Mouse (Mus musculus): ENCODE data around the gene Cog5.

Gene Cog5

DNA sequence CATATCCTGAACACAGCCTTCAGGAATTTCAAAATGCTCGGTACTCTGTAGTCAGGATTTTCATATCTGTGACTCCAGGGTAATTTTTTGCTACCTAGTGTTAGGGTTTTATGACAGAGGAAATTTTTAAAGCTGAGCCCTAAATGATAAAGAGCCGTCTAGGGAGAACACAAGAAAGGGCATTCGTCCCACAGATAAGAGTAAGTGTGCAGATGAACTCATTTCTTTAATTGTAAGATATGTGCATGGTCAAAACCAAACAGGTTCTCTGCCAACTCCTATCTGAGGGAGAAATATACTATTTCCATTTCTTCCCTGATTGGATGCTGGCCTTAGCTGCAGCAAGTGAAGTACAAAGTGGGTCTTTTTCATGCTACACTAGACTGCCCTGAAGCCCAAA lies 269.5 kb downstream of the Cog5 start:
- in situ Hi-C loops (cut with MboI; ENCODE audit: unreplicated experiment in 2 of 2): loop anchor here (10.0 to 25.0 kb wide), 2 partner anchors 549 to 1337 kb away; partner anchors contain the start of gene Tmem18 (in 1 of the 2)

DNA sequence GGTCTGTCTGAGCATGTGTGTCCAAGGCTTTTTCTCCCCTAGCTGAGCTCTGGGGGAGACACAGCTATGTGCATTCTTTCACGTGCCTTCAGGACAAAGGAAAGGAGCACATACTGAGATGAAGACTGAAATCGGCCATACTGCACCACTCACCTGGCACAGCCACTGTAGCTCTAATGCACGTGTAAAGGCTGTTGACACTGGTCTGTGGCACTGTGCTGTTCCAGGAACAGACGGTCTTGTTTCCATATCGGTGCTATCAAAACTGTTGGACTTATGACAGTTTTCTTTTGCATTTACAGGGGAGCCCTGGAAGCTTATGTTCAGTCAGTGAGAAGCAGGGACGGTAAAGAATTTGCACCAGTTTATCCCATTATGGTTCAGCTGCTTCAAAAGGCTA lies 270.7 kb downstream of the Cog5 start:
- in situ Hi-C loops (cut with MboI; ENCODE audit: unreplicated experiment in 2 of 2): loop anchor here (5.0 to 10.0 kb wide), 3 partner anchors 418 to 808 kb away; no protein-coding TSS in a partner anchor

DNA sequence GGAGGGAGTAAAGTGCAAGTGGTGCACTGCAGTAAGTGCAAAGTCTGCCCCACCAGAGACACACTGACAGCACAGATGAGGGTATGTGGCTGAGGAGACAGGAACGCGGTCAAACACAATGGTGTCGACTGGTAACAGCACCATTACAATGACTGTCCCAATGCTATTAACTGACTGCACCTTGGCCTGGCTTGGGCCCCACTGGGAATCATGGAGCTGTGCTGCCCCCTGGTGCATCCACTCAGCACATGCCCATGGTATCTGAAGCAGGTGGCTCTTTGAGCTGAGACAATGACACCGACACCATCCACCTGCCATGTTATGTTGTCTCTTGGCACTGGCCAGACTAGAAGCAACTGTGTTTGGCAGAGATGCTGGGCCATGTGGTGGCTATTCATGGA lies 272.0 kb downstream of the Cog5 start:
- in situ Hi-C loops (cut with MboI; ENCODE audit: unreplicated experiment in 2 of 2): loop anchor here (5.0 to 10.0 kb wide), 3 partner anchors 419 to 809 kb away; no protein-coding TSS in a partner anchor

DNA sequence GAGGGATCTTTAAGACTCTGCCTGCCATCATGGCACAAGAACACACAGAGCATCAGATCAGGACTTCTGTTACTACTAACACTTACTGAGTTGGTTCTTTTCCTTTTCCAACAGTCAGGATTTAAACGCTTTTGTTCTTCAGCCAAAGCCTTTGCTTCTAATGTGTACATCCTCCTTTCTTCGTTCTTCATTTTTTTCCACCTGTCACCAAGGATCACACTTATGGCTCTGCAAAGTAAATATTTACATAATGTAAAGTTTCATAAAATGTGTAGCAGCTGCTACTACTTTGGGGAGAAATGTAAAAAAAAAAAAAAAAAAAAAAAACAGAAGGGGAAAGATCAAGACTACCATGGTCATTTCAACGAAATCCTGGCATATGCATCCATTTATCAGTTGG lies 273.8 kb downstream of the Cog5 start:
- in situ Hi-C loops (cut with MboI; ENCODE audit: unreplicated experiment in 2 of 2): loop anchor here (5.0 to 10.0 kb wide), 3 partner anchors 421 to 811 kb away; no protein-coding TSS in a partner anchor

DNA sequence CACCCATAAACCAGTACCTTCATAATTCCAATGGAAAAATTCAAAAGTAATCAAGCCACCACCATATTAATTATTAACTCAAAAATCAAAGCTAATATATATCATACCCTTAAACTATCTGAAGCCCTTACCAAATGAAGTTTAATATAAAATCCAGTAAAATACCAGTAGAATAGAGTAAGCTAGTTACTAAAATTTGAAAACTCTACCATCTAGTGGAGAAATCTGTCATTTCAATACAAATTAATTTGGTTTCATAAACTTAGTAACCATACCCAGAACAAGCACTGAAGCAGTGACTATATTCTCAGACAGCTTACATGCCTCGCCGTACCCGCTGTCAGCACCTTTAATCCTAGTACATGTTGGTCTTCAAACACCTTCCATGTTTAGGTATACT lies 277.1 kb downstream of the Cog5 start:
- in situ Hi-C loops (cut with MboI; ENCODE audit: unreplicated experiment in 2 of 2): no loop called here

DNA sequence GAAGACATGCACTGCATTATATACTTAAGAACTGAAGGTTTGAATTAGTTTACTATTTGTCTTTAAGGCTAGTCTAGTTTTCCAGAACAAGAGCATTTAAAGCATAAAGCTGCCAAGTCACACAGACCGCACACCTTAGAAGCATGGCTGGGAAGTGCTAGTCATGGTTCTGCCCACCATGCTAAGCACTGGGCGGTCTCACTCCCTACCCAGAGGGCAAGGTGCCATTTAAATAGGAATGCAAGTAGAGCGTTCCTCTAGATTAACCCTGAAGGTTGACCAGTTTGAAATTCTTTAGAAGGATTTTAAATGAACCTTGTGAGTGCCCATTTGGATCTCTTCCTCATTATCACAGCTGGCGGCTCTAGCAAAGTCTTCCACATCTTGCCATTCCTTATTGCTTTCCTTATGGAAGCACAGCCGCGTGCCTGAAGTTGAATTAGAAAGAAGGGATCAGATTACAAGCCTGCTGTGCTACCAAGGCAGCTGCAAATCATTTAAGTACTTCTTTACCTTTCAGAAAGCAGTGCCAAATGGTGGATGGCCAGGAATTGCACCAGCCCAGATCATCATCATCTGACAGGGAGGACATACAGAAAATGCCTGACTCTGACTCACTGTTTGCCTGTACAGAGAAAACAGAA lies 282.1 kb downstream of the Cog5 start:
- in situ Hi-C loops (cut with MboI; ENCODE audit: unreplicated experiment in 2 of 2): loop anchor here in 1 of 2 experiments (5.0 kb wide), 1 partner anchor 444 kb away; no protein-coding TSS in a partner anchor

DNA sequence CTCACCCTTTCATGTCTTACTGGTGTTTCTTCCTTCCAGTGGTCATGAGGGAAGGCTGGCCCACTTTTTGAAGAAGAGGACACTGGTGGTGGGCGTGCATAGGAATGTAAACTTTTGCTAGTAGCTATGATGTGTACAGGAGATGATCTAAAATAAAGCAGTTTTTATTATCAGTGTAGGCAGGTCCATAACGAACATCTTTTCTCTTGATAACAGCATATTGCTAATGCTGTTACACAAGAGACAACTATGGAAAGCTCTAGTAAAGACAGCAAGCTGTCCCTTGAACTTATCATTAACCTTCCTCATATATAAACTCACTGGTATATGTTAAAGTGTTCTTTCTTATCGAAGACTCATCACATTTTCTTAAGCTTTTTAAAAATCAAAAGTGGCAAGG lies 282.9 kb downstream of the Cog5 start:
- in situ Hi-C loops (cut with MboI; ENCODE audit: unreplicated experiment in 2 of 2): loop anchor here in 1 of 2 experiments (5.0 kb wide), 1 partner anchor 445 kb away; no protein-coding TSS in a partner anchor

DNA sequence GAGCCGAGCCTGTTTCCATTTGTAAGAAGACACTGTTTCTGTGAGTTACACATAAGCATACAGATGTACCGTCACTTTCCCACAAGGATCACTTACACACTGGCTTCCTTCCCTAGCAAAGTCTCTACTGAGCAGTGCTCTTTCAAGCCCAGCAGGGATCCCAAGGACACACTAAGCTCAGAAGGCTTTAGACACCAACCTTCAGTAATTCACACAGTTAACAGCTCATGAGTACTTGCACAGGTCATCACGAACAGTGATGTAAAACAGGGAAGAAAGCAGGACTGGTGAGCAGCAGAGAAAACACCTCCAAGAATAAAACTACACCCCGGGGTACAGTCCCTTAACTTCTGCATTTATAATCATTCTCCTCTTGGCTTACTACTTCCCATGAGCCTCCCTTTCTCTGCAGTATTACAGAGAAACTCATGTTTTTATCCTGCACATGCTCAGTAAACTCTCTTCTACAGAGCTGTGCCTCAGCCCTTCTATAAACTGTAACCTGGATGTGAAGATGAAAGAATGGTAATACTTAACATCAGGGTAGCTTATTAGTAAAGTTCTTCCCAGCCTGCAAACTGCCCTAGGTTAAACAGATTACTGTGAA lies 283.8 kb downstream of the Cog5 start:
- in situ Hi-C loops (cut with MboI; ENCODE audit: unreplicated experiment in 2 of 2): loop anchor here in 1 of 2 experiments (5.0 kb wide), 1 partner anchor 446 kb away; no protein-coding TSS in a partner anchor

DNA sequence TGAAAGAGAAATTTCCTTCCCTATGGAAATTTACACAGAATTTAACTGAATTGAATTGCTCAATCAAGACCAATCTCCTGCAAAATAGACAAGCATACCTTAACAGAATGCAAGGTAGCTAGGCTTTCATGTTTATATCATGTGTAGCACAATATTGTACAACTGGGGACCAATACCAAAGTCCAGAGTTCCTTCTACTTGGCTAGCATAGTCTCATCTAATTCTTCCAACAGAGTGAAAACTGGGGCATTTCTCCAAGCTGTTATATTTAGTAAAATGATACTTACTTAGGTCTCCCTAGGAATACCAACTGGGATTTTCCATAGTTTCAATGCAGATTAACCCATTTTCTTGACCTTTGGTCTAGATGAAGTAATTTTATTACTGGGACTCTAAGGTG lies 284.4 kb downstream of the Cog5 start:
- in situ Hi-C loops (cut with MboI; ENCODE audit: unreplicated experiment in 2 of 2): loop anchor here in 1 of 2 experiments (5.0 kb wide), 1 partner anchor 447 kb away; no protein-coding TSS in a partner anchor

DNA sequence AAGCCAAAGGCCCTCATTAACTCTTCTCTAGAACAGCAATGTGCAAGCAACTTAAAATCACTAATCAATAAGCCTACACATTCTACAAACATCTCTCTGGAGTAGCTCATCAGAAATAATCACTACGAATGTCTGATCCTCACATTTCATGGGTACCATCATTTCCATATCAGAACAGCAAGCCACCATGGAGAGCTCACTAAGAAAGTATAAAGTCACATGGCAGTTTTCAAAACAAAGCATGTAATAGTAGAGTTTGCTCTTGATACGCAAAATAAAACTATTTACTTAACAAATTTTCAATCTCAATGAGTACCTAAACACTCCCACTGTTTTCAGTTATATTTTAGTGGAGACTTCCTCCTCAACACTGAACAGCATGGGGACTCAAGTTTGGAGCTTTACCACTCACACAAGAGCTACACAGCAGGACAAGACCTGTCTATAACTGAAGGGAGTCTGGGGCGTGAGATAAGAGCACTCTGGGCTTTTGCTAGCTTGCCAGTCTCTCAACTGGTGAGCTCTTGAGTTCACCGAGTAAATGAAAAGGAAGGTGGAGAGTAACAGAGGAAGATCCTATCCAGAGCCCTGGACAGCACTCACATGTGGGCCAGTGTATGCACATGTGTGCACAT lies 288.5 kb downstream of the Cog5 start:
- in situ Hi-C loops (cut with MboI; ENCODE audit: unreplicated experiment in 2 of 2): loop anchor here in 1 of 2 experiments (10.0 kb wide), 1 partner anchor 1052 kb away; no protein-coding TSS in a partner anchor

DNA sequence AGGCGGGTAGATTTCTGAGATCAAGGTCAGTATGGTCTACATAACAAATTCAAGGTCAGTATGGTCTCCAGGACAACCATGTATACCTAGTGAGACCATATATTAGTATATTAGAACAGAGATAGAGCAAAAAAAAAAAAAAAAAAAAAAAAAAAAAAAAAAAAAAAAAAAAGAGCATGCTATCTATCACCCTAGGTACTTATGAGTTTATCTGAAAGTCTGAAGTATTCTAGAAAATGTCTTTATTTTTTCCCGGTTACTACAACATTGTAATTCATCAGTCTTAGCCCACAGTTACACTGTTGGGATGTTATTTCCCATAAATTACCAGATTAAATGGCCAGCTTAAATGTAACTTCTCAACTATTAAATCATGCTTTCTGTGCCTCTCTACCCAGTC lies 289.7 kb downstream of the Cog5 start:
- in situ Hi-C loops (cut with MboI; ENCODE audit: unreplicated experiment in 2 of 2): loop anchor here in 1 of 2 experiments (10.0 kb wide), 1 partner anchor 1050 kb away; no protein-coding TSS in a partner anchor

DNA sequence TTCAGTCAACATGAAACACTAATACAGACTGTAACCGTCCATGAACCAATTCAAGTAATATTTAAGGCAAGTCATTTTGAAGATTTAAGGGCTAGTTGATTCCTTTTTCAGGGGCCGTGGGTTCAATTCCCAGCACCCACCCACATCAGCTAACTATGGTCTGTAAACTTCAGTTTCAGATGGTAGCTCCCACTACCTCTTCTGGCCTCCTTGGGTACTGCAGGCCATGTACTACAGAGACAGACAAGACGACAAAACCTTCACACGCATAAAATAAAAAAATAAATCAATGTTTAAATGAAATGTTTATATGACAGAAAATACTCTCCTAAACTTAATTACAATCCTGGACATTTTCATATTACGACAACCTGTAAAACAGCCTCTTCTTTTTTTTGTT lies 292.8 kb downstream of the Cog5 start:
- in situ Hi-C loops (cut with MboI; ENCODE audit: unreplicated experiment in 2 of 2): loop anchor here in 1 of 2 experiments (10.0 kb wide), 1 partner anchor 1047 kb away; no protein-coding TSS in a partner anchor

DNA sequence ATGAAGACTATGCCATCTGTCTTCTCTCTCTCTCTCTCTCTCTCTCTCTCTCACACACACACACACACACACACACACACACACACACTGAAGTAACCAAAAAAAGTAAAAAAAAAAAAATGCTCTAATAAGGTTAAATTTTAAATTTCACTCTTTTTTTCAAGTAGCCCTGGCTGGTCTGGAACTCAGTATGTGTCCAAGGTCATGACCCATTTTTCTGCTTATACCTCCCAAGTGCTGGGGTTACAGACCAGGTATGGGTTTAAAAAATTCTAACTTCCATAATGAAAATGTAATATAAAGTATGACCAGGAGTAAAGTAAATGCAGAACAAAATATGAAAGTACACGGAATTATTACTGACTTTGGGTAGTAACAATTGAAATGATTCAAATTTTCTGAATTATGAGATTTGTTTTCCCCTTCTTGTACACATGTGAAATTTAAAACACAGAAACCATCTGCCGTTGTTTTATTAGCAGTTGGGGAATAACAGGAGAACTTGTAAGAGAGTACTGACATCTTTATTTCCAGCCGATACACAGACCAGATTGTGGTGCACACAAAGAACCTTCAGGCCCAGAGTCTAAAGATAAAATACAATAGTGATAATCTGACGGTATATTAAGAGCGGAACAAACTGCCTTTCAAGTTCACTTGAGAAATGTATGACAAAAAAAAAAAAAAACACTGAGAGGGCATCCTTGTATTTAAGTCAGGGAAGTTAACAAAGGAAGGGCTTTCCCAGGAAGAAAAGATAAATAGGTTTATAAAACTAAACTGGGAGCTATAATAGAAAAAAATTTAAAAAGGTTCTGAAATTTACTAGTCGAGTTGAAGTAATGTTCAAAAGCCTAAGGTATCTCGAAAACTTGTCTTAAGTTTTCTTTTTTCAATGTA lies 293.7 kb downstream of the Cog5 start:
- in situ Hi-C loops (cut with MboI; ENCODE audit: unreplicated experiment in 2 of 2): loop anchor here in 1 of 2 experiments (10.0 kb wide), 1 partner anchor 1046 kb away; no protein-coding TSS in a partner anchor

DNA sequence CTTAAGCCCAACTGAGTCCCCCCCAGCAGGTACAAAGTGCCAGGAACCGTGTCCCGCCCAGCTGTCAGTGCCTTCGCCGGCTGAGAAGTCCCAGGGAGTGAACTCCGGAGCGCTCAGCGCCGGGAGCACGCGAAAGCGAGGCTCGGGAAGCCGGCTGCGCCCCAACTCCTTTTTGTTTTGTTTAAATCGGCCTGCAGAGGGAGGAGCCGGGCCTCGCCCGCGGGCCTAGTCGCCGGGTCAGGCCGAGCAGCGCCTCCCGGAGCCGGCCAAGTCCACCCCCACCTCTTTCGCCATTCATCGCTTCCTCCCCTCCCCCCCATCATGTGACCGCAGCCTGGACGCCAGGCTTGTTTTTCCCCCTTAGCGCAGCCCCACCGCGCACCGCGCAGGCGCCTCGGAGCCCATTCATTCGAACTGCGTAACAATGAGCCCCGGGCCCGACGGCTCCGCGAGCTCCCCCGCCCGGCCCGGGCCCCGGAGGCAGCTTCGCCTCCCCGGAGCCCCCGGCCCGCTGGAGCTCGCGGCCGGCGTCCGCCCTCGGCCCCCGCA lies 294.6 kb downstream of the Cog5 start:
- in situ Hi-C loops (cut with MboI; ENCODE audit: unreplicated experiment in 2 of 2): loop anchor here in 1 of 2 experiments (10.0 kb wide), 1 partner anchor 1046 kb away; no protein-coding TSS in a partner anchor

DNA sequence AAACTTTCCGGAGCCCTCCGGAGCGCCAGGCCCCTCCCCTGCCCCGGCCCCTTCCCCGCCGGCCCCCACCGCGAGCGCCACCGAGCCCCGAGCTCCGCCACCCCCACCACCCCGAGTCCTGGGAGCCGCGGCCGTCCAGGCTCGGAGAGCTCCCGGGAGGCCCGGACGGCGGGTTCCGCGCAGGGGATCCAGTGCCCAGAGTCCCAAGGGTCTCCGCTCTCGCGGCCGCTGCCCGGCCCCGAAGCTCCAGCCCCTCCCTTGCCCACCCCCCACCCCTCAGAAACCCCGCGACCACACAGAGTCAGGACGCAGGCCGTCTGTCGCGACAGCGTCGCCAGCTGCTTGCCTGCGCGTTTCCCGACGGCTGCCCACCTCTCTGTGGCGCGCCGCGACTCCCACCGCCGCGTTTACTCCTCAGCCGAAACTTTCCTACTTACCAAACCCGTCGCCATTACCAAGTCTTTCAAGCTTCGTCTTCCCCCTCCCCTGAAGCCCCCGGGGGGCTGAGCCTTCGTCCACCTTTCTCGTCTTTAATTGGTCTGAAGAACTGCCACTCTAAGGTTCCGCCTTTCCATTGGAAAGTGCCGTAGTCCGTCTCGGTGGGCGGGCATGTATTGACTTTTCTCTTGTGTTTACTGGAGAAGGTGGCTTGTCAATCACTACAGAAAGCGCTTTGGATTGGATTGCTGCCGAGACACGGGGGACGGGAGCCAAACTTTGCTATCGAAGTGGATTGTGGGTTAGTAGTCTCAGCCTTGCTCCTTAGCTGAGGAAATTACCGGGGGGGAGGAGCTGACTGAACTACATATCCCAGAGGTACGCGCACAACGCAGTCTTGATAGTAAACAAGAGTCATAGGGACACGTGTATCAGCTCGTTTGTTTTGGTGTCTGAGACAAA lies 295.3 kb downstream of the Cog5 start, which contains the start of gene Hbp1:
Gene Hbp1, minus strand, starts transcription at position 777 of the 900 bp plus-strand sequence.
- in situ Hi-C loops (cut with MboI; ENCODE audit: unreplicated experiment in 2 of 2): loop anchor here (10.0 to 25.0 kb wide), 5 partner anchors 687 to 1362 kb away; no protein-coding TSS in a partner anchor

DNA sequence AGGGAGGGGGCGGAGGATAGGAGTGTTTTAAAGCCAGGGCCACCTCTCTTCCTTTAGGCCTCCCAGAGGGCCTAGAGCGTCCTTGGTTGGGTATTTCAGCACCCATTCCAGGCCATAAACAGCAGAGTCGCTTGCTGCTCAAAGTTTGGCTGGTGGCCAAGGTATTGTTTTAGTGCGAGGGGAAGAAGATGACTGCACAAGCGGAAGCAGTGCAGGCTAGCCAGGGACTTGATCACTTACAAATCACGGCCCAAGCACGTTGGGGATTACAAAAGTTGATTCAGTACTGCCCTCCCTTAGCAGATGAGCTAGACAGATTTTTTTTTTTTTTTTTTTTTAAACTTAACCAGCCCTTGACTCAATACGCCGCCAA lies 296.0 kb downstream of the Cog5 start:
- in situ Hi-C loops (cut with MboI; ENCODE audit: unreplicated experiment in 2 of 2): loop anchor here (10.0 to 25.0 kb wide), 4 partner anchors 687 to 1362 kb away; no protein-coding TSS in a partner anchor

DNA sequence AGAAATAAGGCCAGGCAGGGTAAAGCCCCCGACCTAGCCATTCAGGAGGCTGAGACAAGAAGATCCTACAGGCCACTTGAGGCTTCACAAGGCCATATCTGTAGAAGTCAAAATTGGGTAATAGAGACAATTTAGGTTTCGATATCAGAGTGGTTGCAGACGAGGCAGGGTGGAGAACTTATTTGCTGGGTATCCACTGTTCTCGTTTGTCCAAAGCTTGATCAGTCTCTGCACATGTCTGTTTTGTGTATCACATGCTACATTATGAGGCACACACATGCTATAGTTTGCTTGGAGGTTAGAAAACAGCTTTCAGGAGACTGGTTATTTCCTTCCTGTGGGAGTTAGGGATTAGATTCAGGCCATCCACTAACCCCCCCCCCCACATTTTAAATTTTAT lies 301.2 kb downstream of the Cog5 start:
- in situ Hi-C loops (cut with MboI; ENCODE audit: unreplicated experiment in 2 of 2): loop anchor here (10.0 to 25.0 kb wide), 4 partner anchors 681 to 1356 kb away; no protein-coding TSS in a partner anchor

DNA sequence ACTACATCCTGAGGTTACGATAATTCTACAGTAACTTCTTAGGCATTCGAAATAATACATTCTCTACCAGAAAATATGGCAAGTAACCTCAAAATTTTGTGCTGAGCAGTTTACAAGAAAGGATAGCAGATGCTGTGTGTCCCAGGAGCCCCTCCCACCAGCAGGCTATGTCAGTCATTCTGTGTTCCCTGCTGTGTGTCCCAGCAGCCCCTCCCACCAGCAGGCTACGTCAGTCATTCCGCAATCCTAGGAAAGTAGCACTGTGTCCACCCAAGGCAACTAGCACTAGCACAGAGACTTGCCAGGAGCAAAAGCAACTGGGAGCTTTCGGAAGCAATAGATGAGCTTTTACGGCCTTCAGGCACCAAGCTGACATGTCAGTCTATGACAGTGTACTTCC lies 309.4 kb downstream of the Cog5 start:
- in situ Hi-C loops (cut with MboI; ENCODE audit: unreplicated experiment in 2 of 2): loop anchor here (10.0 to 25.0 kb wide), 4 partner anchors 421 to 1348 kb away; no protein-coding TSS in a partner anchor
